Mouse (Mus musculus): ENCODE measurements around the gene Itga5. TPM values are rescaled to one million over a fixed set of nuclear protein-coding genes. Genes with fewer than 3 reads are reported as not detected.

Itga5 gene
- polyA plus RNA-seq, 1 experiment from 2014 or later, result 6.3 TPM

GRCm38 (mm10) chr15:103297313-103297712 lies 69.2 kb downstream of the Itga5 start:
- 36% methylated on average over 6 of the region's 6 CpGs for WGBS

GRCm38 (mm10) chr15:103295851-103296250 lies 70.7 kb downstream of the Itga5 start:
- H3K27ac ChIP-seq (ENCODE audit: low read depth, low read length), result 0 out of 2 replicates have a peak overlapping the region, but pooled peaks have one; percentile 36
- no peak overlapping the region for H3K9ac ChIP-seq (ENCODE audit: low read depth, low read length)
- peaks cover 40% of the 10 kb centered on the region for H3K4me1 ChIP-seq (ENCODE audit: control insufficient read depth, insufficient read depth, low read depth, low read length)
- no peaks in the 10 kb centered on the region for H3K9me3 ChIP-seq (ENCODE audit: control insufficient read depth, low read length)
- no peak for ATAC-seq
- no peaks in the 10 kb centered on the region for H3K27me3 ChIP-seq (replicated peaks; ENCODE audit: control insufficient read depth, insufficient read depth, low read length)
- no peak overlapping the region for H3K4me2 ChIP-seq (ENCODE audit: low read length)
- 12% methylated on average over 5 of the region's 5 CpGs for WGBS
- H3K36me3 ChIP-seq (ENCODE audit: control insufficient read depth, insufficient read depth, low read length), result peaks cover 14% of the 10 kb centered on the region
- no peak overlapping the region for H3K4me3 ChIP-seq (ENCODE audit: low read length)

More at GRCm38 (mm10) chr15:103297313-103297712, 69.2 kb downstream of the Itga5 start:
- no peak overlapping the region for H3K4me2 ChIP-seq (ENCODE audit: low read length)
- peak overlapping the region; percentile 97 for H3K27ac ChIP-seq (ENCODE audit: low read depth, low read length)
- ATAC-seq, result no peak
- H3K9me3 ChIP-seq (ENCODE audit: control insufficient read depth, low read length), result no peaks in the 10 kb centered on the region
- H3K4me3 ChIP-seq (ENCODE audit: low read length), result no peak overlapping the region
- H3K4me1 ChIP-seq (ENCODE audit: control insufficient read depth, insufficient read depth, low read depth, low read length), result peaks cover 54% of the 10 kb centered on the region
- H3K27me3 ChIP-seq (replicated peaks; ENCODE audit: control insufficient read depth, insufficient read depth, low read length), result no peaks in the 10 kb centered on the region
- peaks cover 6% of the 10 kb centered on the region; the same call in 1 of the 2 replicates for H3K36me3 ChIP-seq (ENCODE audit: control insufficient read depth, insufficient read depth, low read length)
- no peak overlapping the region for H3K9ac ChIP-seq (ENCODE audit: low read depth, low read length)

GRCm38 (mm10) chr15:103294649-103295048 lies 71.9 kb downstream of the Itga5 start:
- no peaks in the 10 kb centered on the region for H3K9me3 ChIP-seq (ENCODE audit: control insufficient read depth, low read length)
- no peak overlapping the region for H3K9ac ChIP-seq (ENCODE audit: low read depth, low read length)
- peaks cover 34% of the 10 kb centered on the region for H3K4me1 ChIP-seq (ENCODE audit: control insufficient read depth, insufficient read depth, low read depth, low read length)
- H3K27me3 ChIP-seq (replicated peaks; ENCODE audit: control insufficient read depth, insufficient read depth, low read length), result no peaks in the 10 kb centered on the region
- H3K27ac ChIP-seq (ENCODE audit: low read depth, low read length), result no peak overlapping the region
- no peak overlapping the region for H3K4me2 ChIP-seq (ENCODE audit: low read length)
- no peak for ATAC-seq
- 78% methylated on average over 2 of the region's 2 CpGs for WGBS
- H3K4me3 ChIP-seq (ENCODE audit: low read length), result no peak overlapping the region
- H3K36me3 ChIP-seq (ENCODE audit: control insufficient read depth, insufficient read depth, low read length), result peaks cover 14% of the 10 kb centered on the region

Small RNA genes lying within 50 kb of the gene (microRNA-seq; reads per million reads assigned to microRNA genes)
- not detected for gene Mir6963

Other genes with a start within 250 kb of the Itga5 start
- 25.1 and 29.1 TPM in 2 replicates for gene Smug1, start 199.7 kb downstream of the Itga5 start, polyA plus RNA-seq (2015; fragmentation: Nextera tagmentation; extraction: Ambion mirVana)
- gene Cbx5, start 126.9 kb downstream of the Itga5 start, polyA plus RNA-seq (2015; fragmentation: Nextera tagmentation; extraction: Ambion mirVana), result 120 and 124 TPM in 2 replicates
- 483 and 550 TPM in 2 replicates for gene Hnrnpa1, start 126.3 kb downstream of the Itga5 start, polyA plus RNA-seq (2015; fragmentation: Nextera tagmentation; extraction: Ambion mirVana)
- 0.65 and 0.69 TPM in 2 replicates for gene Nfe2, start 108.4 kb downstream of the Itga5 start, polyA plus RNA-seq (2015; fragmentation: Nextera tagmentation; extraction: Ambion mirVana)
- gene Copz1, start 94.0 kb downstream of the Itga5 start, polyA plus RNA-seq (2015; fragmentation: Nextera tagmentation; extraction: Ambion mirVana), result 207 and 209 TPM in 2 replicates
- 0.34 and 0.42 TPM in 2 replicates for gene Gpr84, start 56.2 kb downstream of the Itga5 start, polyA plus RNA-seq (2015; fragmentation: Nextera tagmentation; extraction: Ambion mirVana)
- 20.1 and 24.7 TPM in 2 replicates for gene Zfp385a, start 26.7 kb downstream of the Itga5 start, polyA plus RNA-seq (2015; fragmentation: Nextera tagmentation; extraction: Ambion mirVana)
- gene Gtsf1, start 63.7 kb upstream of the Itga5 start, polyA plus RNA-seq (2015; fragmentation: Nextera tagmentation; extraction: Ambion mirVana), result 0.31 TPM in 1 of 2 replicates, not detected in the other
- 0.45 and 1.0 TPM in 2 replicates for gene Gtsf2, start 81.7 kb upstream of the Itga5 start, polyA plus RNA-seq (2015; fragmentation: Nextera tagmentation; extraction: Ambion mirVana)
- 1.7 and 1.9 TPM in 2 replicates for gene Nckap1l, start 87.0 kb upstream of the Itga5 start, polyA plus RNA-seq (2015; fragmentation: Nextera tagmentation; extraction: Ambion mirVana)
- gene Pde1b, start 136.3 kb upstream of the Itga5 start, polyA plus RNA-seq (2015; fragmentation: Nextera tagmentation; extraction: Ambion mirVana), result 89.3 and 91.0 TPM in 2 replicates
- 143 and 161 TPM in 2 replicates for gene Ppp1r1a, start 171.2 kb upstream of the Itga5 start, polyA plus RNA-seq (2015; fragmentation: Nextera tagmentation; extraction: Ambion mirVana)
- gene Glycam1, start 198.3 kb upstream of the Itga5 start, polyA plus RNA-seq (2015; fragmentation: Nextera tagmentation; extraction: Ambion mirVana), result not detected in 2 replicates

Measured in hindbrain, embryonic 16.5 days (tissue).